Mouse (Mus musculus): ENCODE data around the gene Bpgm. TPM values are rescaled to one million over a fixed set of nuclear protein-coding genes. Genes with fewer than 3 reads are reported as not detected.

The Bpgm gene
- polyA plus RNA-seq, 1 experiment from 2014 or later: 70.7 TPM

GRCm38 (mm10) chr6:34548406-34548990 lies 72.5 kb downstream of the Bpgm start:
- Histone ChIP-seq H3K9me3 (ENCODE audit: control insufficient read depth, low read length) (no peaks in the 10 kb centered on the region), H3K27ac (ENCODE audit: low read depth, low read length) (no peak overlapping the region), H3K4me1 (ENCODE audit: control insufficient read depth, insufficient read depth, low read length) (peaks cover 8% of the 10 kb centered on the region; the same call in 1 of the 2 replicates), H3K27me3 (ENCODE audit: control insufficient read depth, insufficient read depth, low read length) (no peaks in the 10 kb centered on the region), H3K4me2 (ENCODE audit: low read depth) (no peak overlapping the region), H3K9ac (ENCODE audit: low read length) (no peak overlapping the region), H3K36me3 (ENCODE audit: control insufficient read depth, insufficient read depth, low read length) (no peaks in the 10 kb centered on the region), H3K4me3 (ENCODE audit: low read depth, low read length) (no peak overlapping the region)
- DNase-seq (ENCODE audit: low spot score) (no peak), ATAC-seq (ENCODE audit: insufficient read depth, low FRiP score, low TSS enrichment) (no peak)
- WGBS: 54% methylated on average over 13 of the region's 13 CpGs

GRCm38 (mm10) chr6:34549017-34549416 lies 73.0 kb downstream of the Bpgm start:
- Histone ChIP-seq H3K27ac (ENCODE audit: low read depth, low read length) (no peak overlapping the region), H3K36me3 (ENCODE audit: control insufficient read depth, insufficient read depth, low read length) (no peaks in the 10 kb centered on the region), H3K9me3 (ENCODE audit: control insufficient read depth, low read length) (no peaks in the 10 kb centered on the region), H3K4me3 (ENCODE audit: low read depth, low read length) (no peak overlapping the region), H3K27me3 (ENCODE audit: control insufficient read depth, insufficient read depth, low read length) (no peaks in the 10 kb centered on the region), H3K4me1 (ENCODE audit: control insufficient read depth, insufficient read depth, low read length) (peaks cover 6% of the 10 kb centered on the region; the same call in 1 of the 2 replicates), H3K4me2 (ENCODE audit: low read depth) (no peak overlapping the region), H3K9ac (ENCODE audit: low read length) (no peak overlapping the region)
- ATAC-seq (ENCODE audit: insufficient read depth, low FRiP score, low TSS enrichment) (no peak), DNase-seq (ENCODE audit: low spot score) (peak; percentile 32)
- WGBS: 46% methylated on average over 2 of the region's 2 CpGs

GRCm38 (mm10) chr6:34552489-34553157 lies 76.6 kb downstream of the Bpgm start:
- Histone ChIP-seq H3K9me3 (ENCODE audit: control insufficient read depth, low read length) (no peaks in the 10 kb centered on the region), H3K36me3 (ENCODE audit: control insufficient read depth, insufficient read depth, low read length) (no peaks in the 10 kb centered on the region), H3K27me3 (ENCODE audit: control insufficient read depth, insufficient read depth, low read length) (no peaks in the 10 kb centered on the region), H3K4me2 (ENCODE audit: low read depth) (no peak overlapping the region), H3K4me1 (ENCODE audit: control insufficient read depth, insufficient read depth, low read length) (no peaks in the 10 kb centered on the region), H3K9ac (ENCODE audit: low read length) (no peak overlapping the region), H3K27ac (ENCODE audit: low read depth, low read length) (no peak overlapping the region), H3K4me3 (ENCODE audit: low read depth, low read length) (no peak overlapping the region)
- DNase-seq (ENCODE audit: low spot score) (no peak), ATAC-seq (ENCODE audit: insufficient read depth, low FRiP score, low TSS enrichment) (no peak)
- 86% methylated on average over 4 of the region's 4 CpGs for WGBS

GRCm38 (mm10) chr6:34554291-34554997 lies 78.4 kb downstream of the Bpgm start:
- Histone ChIP-seq H3K4me1 (ENCODE audit: control insufficient read depth, insufficient read depth, low read length) (no peaks in the 10 kb centered on the region), H3K27me3 (ENCODE audit: control insufficient read depth, insufficient read depth, low read length) (no peaks in the 10 kb centered on the region), H3K4me3 (ENCODE audit: low read depth, low read length) (no peak overlapping the region), H3K9me3 (ENCODE audit: control insufficient read depth, low read length) (no peaks in the 10 kb centered on the region), H3K4me2 (ENCODE audit: low read depth) (no peak overlapping the region), H3K36me3 (ENCODE audit: control insufficient read depth, insufficient read depth, low read length) (no peaks in the 10 kb centered on the region), H3K9ac (ENCODE audit: low read length) (no peak overlapping the region), H3K27ac (ENCODE audit: low read depth, low read length) (no peak overlapping the region)
- 63% methylated on average over 9 of the region's 9 CpGs for WGBS
- no peak for DNase-seq (ENCODE audit: low spot score)
- no peak for ATAC-seq (ENCODE audit: insufficient read depth, low FRiP score, low TSS enrichment)

Other genes with a start within 250 kb of the Bpgm start
- gene Akr1b3, start 158.7 kb upstream of the Bpgm start, polyA plus RNA-seq (2014; fragmentation: Nextera tagmentation; extraction: Ambion mirVana): 206 and 208 TPM in 2 replicates
- gene Akr1b8, start 122.1 kb upstream of the Bpgm start, polyA plus RNA-seq (2014; fragmentation: Nextera tagmentation; extraction: Ambion mirVana): 22.8 and 23.0 TPM in 2 replicates
- gene Akr1b10, start 92.0 kb upstream of the Bpgm start, polyA plus RNA-seq (2014; fragmentation: Nextera tagmentation; extraction: Ambion mirVana): 15.1 and 15.3 TPM in 2 replicates
- 0.24 TPM in 1 of 2 replicates, not detected in the other for gene Akr1b7, start 63.9 kb upstream of the Bpgm start, polyA plus RNA-seq (2014; fragmentation: Nextera tagmentation; extraction: Ambion mirVana)
- gene Cald1, start 122.3 kb downstream of the Bpgm start, polyA plus RNA-seq (2014; fragmentation: Nextera tagmentation; extraction: Ambion mirVana): 99.3 and 128 TPM in 2 replicates